Mouse (Mus musculus) cerebellum, adult 9-11 months (tissue): ENCODE measurements at regions not wholly inside any gene's neighbourhood (a gene's known extent, or its start where the extent isn't known, plus 50 kb on each side); places are given as distances from the start of the nearest gene placed in this dataset.

Source experiments
- DNase-seq: peaks from one replicate; pipeline ENCODE4 v3.0.0; 2022

DNA sequence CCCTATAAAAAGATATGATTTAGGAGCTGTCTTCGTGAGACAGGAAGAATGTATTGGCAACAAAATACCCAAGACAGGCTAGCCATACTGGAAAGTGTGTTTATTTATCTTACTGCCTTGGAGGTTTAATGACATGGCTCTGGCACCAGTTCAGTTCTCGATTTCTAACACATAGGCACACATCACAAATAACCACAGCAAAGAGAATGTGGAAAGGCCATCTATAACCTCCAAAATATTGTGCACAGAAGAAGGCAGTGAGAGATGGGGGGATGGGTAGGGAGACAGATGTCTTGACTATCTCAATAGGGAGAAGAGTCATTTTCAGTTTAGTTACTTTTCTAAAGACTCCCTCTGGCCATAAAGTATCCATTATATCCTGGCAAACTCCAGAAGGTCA, 90.5 kb downstream of the Minar1 start:
- no peak for DNase-seq

DNA sequence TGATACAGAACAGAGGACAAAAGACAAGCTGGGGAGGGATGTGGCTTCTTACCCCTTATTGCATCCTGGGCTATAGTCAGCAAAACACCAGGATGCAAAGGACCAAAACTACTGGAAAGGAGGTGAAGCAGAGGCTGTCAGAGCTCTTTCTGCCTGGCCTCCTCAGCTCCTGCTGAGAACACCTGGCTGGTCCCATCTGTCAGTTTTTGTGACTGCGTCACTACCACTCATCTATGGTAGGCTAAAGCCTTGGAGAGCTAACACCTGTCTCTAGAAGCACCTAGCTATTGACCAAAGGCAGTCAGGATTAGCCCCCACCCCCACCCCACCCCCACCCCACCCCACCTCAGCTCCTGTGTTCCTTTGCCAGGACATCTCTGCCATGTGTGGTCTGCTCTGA, 98.8 kb downstream of the Minar1 start:
- no peak for DNase-seq

DNA sequence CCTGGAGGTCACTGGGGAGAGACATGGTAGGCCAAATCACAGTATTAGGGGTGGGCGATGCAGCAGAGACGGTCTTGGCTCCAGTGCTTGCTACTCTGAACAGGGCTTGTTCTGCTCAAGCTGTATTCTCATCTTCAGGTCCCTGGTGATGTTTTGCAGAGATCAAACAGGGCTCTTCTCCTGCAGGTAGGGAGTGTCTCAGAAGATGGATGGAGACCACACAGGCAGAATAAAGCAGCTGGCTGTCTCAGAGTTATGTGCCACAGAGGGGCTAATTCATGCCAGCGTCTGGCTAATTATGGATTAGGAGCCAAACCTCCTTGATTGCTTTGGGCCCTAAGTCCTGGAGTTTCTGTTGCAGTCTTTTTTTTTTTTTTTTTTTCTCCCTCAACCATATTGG, 99.2 kb downstream of the Minar1 start:
- no peak for DNase-seq

GRCm38 (mm10) chr9:89508407-89509101, 114.4 kb downstream of the Minar1 start:
- no peak for DNase-seq

- DNase-seq, result no peak
Measured at GRCm38 (mm10) chr9:89502083-89502482, 120.8 kb downstream of the Minar1 start.

DNA sequence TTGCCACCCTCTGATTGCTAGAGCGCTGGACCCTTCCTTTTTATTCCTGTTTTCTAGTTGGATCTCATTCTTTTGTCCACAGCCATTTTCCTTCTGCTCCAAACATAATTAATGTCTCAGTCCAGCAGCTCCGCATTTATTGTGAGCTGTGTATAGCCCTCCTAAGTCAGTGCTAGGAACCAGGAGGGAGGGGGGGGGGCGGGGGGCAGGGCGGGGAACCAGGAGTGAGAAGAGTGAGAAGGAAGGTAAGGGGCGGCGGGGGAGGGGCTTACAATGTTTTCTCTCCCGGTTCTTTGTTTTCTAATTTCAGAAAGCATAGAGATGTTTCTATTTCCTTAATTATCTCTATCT, 125.6 kb downstream of the Minar1 start:
- DNase-seq, result no peak

DNA sequence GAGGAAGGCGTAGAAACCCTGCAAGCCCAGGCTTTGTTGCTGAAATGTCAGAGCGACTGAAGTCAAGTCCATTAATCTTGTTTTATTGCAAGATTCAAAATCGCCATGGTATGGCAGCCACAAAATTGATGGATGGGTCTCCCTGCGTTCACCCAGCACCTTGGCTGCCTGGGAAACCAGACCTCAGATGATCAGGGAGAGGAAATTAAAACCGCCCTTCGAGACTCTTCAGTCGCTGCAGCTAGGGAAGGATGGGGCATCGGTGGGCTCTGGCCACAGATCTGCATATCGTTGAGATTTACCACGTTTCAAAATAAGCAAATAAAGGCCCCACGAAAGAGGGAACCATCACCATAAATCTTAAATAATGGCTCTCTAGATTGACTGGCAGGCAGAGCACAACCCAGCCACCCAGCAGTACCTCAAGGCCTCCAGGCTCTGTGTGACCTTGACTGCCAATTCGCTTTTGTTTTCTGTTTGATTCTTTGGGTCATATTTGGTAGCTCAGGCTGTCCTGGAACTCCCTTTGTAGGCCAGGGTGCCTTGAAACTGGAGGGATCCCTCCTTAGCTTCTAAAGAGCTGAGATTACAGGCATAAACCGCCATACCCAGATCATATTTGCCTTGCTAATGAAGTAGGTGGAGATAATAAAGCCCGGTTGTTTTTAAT, 126.1 kb downstream of the Minar1 start:
- no peak for DNase-seq

DNA sequence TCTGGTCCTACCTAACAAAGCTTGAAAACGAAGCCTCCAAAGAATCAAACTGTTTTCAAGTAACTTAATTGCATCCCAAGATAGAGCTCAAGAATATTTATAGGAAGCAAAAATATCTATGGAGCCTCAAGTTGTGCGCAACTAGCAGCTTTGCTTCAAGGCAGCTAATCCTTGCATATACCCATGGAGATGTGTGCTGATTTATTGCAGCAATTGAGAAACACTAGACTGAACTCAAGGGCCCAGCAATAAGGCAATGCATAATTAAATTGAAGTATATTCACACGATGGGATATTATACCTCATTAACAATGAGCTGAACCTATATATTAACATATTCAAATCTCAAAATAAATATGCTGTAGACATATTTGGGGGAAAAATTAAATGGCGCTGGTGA, 135.3 kb downstream of the Minar1 start:
- no peak for DNase-seq

DNA sequence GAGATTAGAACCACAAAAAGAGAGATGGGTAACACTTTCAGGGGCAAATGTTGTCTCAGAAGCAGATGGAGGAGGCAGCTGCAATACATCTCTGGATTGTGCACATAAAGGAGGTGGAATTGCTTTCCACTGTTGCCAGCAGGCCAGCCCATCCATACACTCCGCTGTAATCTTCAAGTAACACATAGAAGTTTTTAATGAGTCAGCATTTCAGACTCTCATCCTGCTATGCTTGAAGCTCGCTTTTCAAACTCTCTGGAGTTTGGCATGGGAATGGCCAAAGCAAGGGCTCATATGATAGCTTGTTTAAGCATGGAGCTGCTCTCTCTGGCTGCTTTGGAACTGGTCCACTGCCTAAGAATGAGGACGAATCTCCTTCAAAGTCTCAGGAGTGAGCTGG, 143.5 kb downstream of the Minar1 start:
- DNase-seq, result no peak

- DNase-seq, result peak; percentile 23
Measured at GRCm38 (mm10) chr9:89461190-89461589, 161.7 kb downstream of the Minar1 start.

DNA sequence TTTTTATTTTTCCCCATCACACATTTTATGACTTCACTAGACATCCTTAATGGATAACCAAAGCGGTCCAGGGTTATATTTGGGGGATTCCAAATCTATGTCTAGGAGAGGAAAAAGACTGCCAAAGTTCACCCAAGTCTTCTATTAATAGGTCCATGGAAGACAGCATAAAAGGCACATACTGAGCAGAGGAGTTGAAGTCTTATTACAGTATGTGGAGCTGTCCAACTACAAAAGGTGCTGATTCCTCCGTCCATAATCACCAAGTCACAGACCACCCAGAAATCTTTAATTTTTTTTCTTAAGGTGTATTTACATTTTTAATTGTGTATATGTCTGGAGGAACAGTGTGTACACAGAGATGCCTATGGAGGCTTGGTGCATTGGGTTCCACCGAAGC, 166.3 kb downstream of the Minar1 start:
- no peak for DNase-seq

- DNase-seq, result no peak
Measured at GRCm38 (mm10) chr9:89449656-89450055, 173.3 kb downstream of the Minar1 start.
